Mouse (Mus musculus) pancreas, adult 10 weeks (tissue): Measurements from ENCODE around the gene Stfa1. TPM values are rescaled to one million over a fixed set of nuclear protein-coding genes. Genes with fewer than 3 reads are reported as not detected.

Source experiments
- polyA plus RNA-seq: library from polyadenylated mRNA; stranded (reverse); fragments of 350-450 nt; fragmentation: Illumina TruSeq; extraction: RNeasy Lipid Tissue Mini Kit (QIAGEN cat#74804); gene quantifications from one replicate; pipeline ENCODE4 v1.2.3, GENCODE M21; 2015; ENCODE audit warnings: low read depth, low replicate concordance; ENCODE audit not compliant: insufficient read depth

The Stfa1 gene
- not detected for polyA plus RNA-seq

GRCm38 (mm10) chr16:36276796-36277195, at the start of gene Stfa1:
Gene Stfa1 (plus strand): TSS chr16:36276951.

GRCm38 (mm10) chr16:36334232-36334631, 57.5 kb downstream of the Stfa1 start, which contains the start of gene BC117090:
Gene BC117090 (minus strand): TSS chr16:36334332.

Other genes starting within 250 kb of the Stfa1 start
- 1.8 TPM for gene Wdr5b, start 235.8 kb upstream of the Stfa1 start, polyA plus RNA-seq
- 19.9 TPM for gene Fam162a, start 205.4 kb upstream of the Stfa1 start, polyA plus RNA-seq
- 19.4 TPM for gene Ccdc58, start 205.3 kb upstream of the Stfa1 start, polyA plus RNA-seq
- gene Csta1, start 145.7 kb upstream of the Stfa1 start, polyA plus RNA-seq = not detected
- gene Stfa2l1, start 120.1 kb upstream of the Stfa1 start, polyA plus RNA-seq = not detected
- not detected for gene Gm5483, start 92.7 kb upstream of the Stfa1 start, polyA plus RNA-seq
- not detected for gene Gm5416, start 66.5 kb upstream of the Stfa1 start, polyA plus RNA-seq
- gene 2010005H15Rik, start 55.5 kb upstream of the Stfa1 start, polyA plus RNA-seq = not detected
- gene BC117090, start 57.4 kb downstream of the Stfa1 start, polyA plus RNA-seq = not detected
- gene BC100530, start 90.8 kb downstream of the Stfa1 start, polyA plus RNA-seq = not detected
- not detected for gene Stfa2, start 131.5 kb downstream of the Stfa1 start, polyA plus RNA-seq
- not detected for gene Stfa3, start 178.4 kb downstream of the Stfa1 start, polyA plus RNA-seq